In genomic region chr11:53522362-53522761, GRCm38 (mm10) we compare ENCODE assay signal across 1 mouse cellular context.
TF ChIP-seq lines count a peak whose summit lies in the region.

No protein-coding gene starts in this region.

TF ChIP-seq in myocyte, 11 proteins besides CTCF, POLR2A, EP300 and RAD21 (continued from another document):
- TF ChIP-seq SRF (IDR thresholded peaks at IDR 0.05; ENCODE audit: control insufficient read depth, insufficient read length, low read depth) (no peak), USF1 (IDR thresholded peaks at IDR 0.05; ENCODE audit: low read depth) (no peak), TCF3 (IDR thresholded peaks at IDR 0.05; ENCODE audit: insufficient read length, low read depth) (no peak), REST (IDR thresholded peaks at IDR 0.05; ENCODE audit: insufficient read depth, insufficient read length) (no peak), MYOD1 (IDR thresholded peaks at IDR 0.05; ENCODE audit: control insufficient read depth in 1 of 3, insufficient read length in 2 of 3, low read depth in 2 of 3) (no peak), E2F4 (IDR thresholded peaks at IDR 0.05; ENCODE audit: insufficient read depth) (no peak), MAX (IDR thresholded peaks at IDR 0.05; ENCODE audit: low read depth) (no peak), TCF12 (IDR thresholded peaks at IDR 0.05; ENCODE audit: insufficient read depth, poor library complexity, severe bottlenecking) (no peak), MYOG (IDR thresholded peaks at IDR 0.05; ENCODE audit: control insufficient read depth in 1 of 3, insufficient read depth in 1 of 3, insufficient read length in 2 of 3, low read depth in 2 of 3) (no peak)
